In the genomic region with DNA sequence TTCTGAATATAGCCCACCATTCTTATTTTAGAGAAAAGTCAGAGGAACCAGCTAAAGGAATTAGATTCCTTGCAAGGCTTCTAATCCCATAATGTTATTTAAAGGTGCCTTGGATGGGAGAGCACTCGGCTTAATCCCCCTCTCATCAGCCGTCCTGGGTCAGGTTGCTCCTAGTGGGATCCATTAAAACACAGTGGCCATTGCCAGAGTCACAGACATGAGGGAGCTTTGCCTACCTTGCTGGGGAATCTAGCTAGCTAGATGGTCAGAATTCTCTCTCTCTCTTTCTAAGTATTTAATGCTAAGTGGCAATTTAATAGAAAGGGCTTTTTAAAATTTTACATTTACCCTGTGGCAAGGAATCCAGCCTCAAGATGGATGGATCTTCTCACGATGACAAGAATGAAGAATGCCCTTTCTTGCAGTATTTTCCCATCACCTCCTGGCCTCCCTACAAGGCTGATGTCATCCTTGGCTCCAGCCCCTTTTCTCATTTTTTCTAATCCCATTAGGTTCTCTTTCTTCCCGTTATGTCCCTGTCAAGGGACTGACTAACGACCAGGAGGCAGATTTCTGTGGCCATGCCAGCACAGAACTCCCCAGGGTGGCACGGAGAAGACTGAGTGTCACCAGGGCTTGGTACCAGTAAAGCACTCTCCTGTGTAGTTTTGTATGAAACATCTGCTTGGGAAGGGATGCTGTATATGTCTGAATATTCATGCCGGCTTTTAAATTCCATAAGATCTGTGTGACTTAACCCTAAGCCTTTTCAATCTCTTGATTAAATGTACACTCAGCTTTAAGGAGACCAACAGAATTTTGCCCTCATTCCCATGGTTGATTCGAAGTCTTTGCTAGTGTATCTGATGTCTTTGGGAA, we compare ENCODE assay signal across 12 mouse cellular contexts.
A peak's percentile ranks its signal among the peaks of the same experiment; 100 is the strongest.
DNase-seq lines count a peak whose midpoint lies in the region; ATAC-seq lines count a peak whose summit lies in the region.
"Had no signal": no experiment of that assay in that cellular context is flagged by ENCODE, and none has a peak within 500 bp of the region (broad histone marks: within the 10 kb centered on the region; RNA-seq: fewer than 3 reads in every experiment).

No protein-coding gene starts in this region.

- 14% methylated on average over 8 of the region's 8 CpGs for WGBS in forebrain, embryonic 16.5 days
- 39% methylated on average over 8 of the region's 8 CpGs for WGBS in midbrain, embryonic 10.5 days

- no peak overlapping the region for H3K4me3 ChIP-seq in forebrain, embryonic 16.5 days (replicated peaks; ENCODE audit: low read length)
- H3K4me3 ChIP-seq in midbrain, embryonic 10.5 days, result 0 out of 2 replicates have a peak overlapping the region, but pooled peaks have one; percentile 11
- H3K4me3 ChIP-seq: limb, embryonic 10.5 days; stomach, embryonic 15.5 days had no signal

- peak; percentile 78 for ATAC-seq in forebrain, embryonic 16.5 days
- ATAC-seq: lung, postnatal 0 days had no signal

- H3K4me1 ChIP-seq in forebrain, embryonic 16.5 days (replicated peaks; ENCODE audit: control insufficient read depth, insufficient read depth, low read length), result peaks cover 13% of the 10 kb centered on the region
- peaks cover 44% of the 10 kb centered on the region for H3K4me1 ChIP-seq in midbrain, embryonic 10.5 days
- H3K4me1 ChIP-seq: stomach, embryonic 15.5 days had no signal

- no peaks in the 10 kb centered on the region for H3K9me3 ChIP-seq in forebrain, embryonic 16.5 days (ENCODE audit: control insufficient read depth, low read length)
- peaks cover 13% of the 10 kb centered on the region; the same call in 1 of the 2 replicates for H3K9me3 ChIP-seq in midbrain, embryonic 10.5 days (replicated peaks)
- H3K9me3 ChIP-seq: limb, embryonic 10.5 days; stomach, embryonic 15.5 days had no signal

- no peak overlapping the region for H3K9ac ChIP-seq in forebrain, embryonic 16.5 days (replicated peaks; ENCODE audit: low read depth, low read length)
- H3K9ac ChIP-seq: stomach, embryonic 15.5 days had no signal

- H3K4me2 ChIP-seq in forebrain, embryonic 16.5 days (ENCODE audit: low read length), result 0 out of 2 replicates have a peak overlapping the region, but pooled peaks have one; percentile 8
- H3K4me2 ChIP-seq: stomach, embryonic 15.5 days had no signal

- DNase-seq in embryo, embryonic 11 days, result peak; percentile 21
- DNase-seq in embryo, embryonic 9.5 days (ENCODE audit: extremely low spot score), result no peak
- peak; percentile 34 for DNase-seq in 3T3-L1 (ENCODE audit: low read depth, low spot score)
- DNase-seq in midbrain, embryonic 10.5 days (ENCODE audit: low spot score), result peak; percentile 38
- no peak for DNase-seq in c-Kit-positive CD71-positive TER-119-positive erythroid progenitor cells, embryonic 14.5 days (ENCODE audit: low spot score)
- no peak for DNase-seq in urinary bladder, postnatal 10 days (ENCODE audit: low spot score)
- DNase-seq in frontal cortex, adult 2 months (ENCODE audit: extremely low spot score in 1 of 2, low spot score in 1 of 2), result no peak

- peak overlapping the region; percentile 35 for H3K27ac ChIP-seq in forebrain, embryonic 16.5 days (ENCODE audit: low read length)
- peak overlapping the region; percentile 81 for H3K27ac ChIP-seq in midbrain, embryonic 10.5 days (replicated peaks)
- H3K27ac ChIP-seq: kidney, postnatal 0 days; limb, embryonic 10.5 days; stomach, embryonic 15.5 days had no signal

- no peaks in the 10 kb centered on the region for H3K36me3 ChIP-seq in forebrain, embryonic 16.5 days (ENCODE audit: control insufficient read depth, insufficient read depth)
- H3K36me3 ChIP-seq in midbrain, embryonic 10.5 days, result no peaks in the 10 kb centered on the region
- H3K36me3 ChIP-seq: limb, embryonic 10.5 days; stomach, embryonic 15.5 days had no signal

- H3K27me3 ChIP-seq in forebrain, embryonic 16.5 days (replicated peaks; ENCODE audit: control insufficient read depth, insufficient read depth, low read length), result no peaks in the 10 kb centered on the region
- no peaks in the 10 kb centered on the region for H3K27me3 ChIP-seq in midbrain, embryonic 10.5 days (ENCODE audit: low read depth, poor library complexity, severe bottlenecking)
- H3K27me3 ChIP-seq: stomach, embryonic 15.5 days had no signal

Comparison
In these comparisons a context has a peak if more than half of its experiments do, and no peak if none do; other contexts are left out.
1. DNase-seq: peak in embryo, embryonic 11 days (single experiment), 3T3-L1 (single experiment) and midbrain, embryonic 10.5 days (single experiment); none in embryo, embryonic 9.5 days (single experiment), c-Kit-positive CD71-positive TER-119-positive erythroid progenitor cells, embryonic 14.5 days (single experiment), urinary bladder, postnatal 10 days (single experiment) and frontal cortex, adult 2 months (0 of 2).